Mouse (Mus musculus) megakaryocyte-erythroid progenitor cell, adult 5 weeks (primary cell): Measurements from ENCODE around the gene Vmn2r110. TPM values are rescaled to one million over a fixed set of nuclear protein-coding genes. Genes with fewer than 3 reads are reported as not detected.

Experiments used
- polyA plus RNA-seq: library from polyadenylated mRNA; stranded (reverse); fragments of >175 nt; gene quantifications from 2 replicates; pipeline ENCODE4 v1.2.3, GENCODE M21; 2012

The Vmn2r110 gene
- 0.01 TPM in 1 of 2 replicates, not detected in the other for polyA plus RNA-seq

DNA sequence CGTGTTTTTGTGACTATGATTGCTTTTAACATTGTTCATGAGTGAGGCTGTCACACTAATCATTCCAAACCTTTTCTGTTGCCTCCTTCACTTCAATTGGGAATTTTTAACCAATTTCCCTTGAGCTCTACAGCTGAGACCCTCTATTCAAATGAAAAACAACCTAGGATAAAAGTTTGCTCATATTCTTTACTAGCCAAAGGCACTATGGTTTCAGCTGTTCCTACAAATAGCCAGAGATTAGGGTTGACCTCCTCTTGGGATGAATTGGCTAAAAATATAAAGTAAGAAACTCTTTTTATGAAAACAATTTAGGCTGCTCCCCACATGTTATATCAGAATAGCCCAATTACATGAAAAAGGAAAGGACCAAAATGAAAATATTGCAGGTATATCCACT is at the start of gene Vmn2r110:
Gene Vmn2r110 (minus strand): TSS at position 101 of the 400 bp plus-strand sequence.

DNA sequence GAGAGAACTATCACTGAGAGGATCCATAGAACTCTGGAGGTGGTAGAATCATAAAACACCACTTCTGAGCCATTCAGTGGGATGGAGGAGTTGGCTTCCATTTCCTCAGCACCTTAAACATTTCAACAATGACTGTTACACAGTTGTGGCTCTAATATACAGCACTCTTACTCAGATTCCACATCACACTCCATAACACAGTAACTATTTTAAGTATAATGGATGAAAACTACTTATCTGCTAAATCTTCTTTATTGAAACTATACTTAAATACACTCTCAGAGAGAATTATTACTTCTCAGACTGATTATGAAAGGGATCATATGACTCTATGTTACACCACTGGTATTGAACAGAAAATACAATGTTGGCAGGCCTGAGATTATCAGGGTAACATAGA is 28.6 kb upstream of the Vmn2r110 start, which contains the start of gene Fpr-rs3:
Gene Fpr-rs3 (minus strand): TSS at position 101 of the 400 bp plus-strand sequence.

DNA sequence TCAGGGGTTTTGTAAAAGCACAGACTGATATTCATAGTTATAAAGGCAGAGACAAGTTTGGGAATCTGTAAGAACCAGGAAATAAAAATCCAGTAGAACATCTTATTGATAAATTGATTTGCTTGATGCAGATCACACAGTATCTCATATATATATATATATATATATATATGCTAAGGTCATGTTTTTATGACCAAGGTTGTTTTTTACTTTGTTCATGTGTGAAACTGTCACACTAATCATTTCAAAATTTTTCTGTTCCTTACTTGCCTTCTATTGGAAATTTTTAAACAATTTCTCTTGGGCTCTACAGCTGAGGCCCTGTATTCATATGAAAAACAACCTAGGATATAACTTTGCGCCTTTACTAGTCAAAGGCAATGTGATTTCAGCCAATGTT is 31.6 kb downstream of the Vmn2r110 start, which contains the start of gene Vmn2r109:
Gene Vmn2r109 (minus strand): TSS at position 101 of the 400 bp plus-strand sequence.

Other genes with a start within 250 kb of the Vmn2r110 start
- 0.02 TPM in 1 of 2 replicates, not detected in the other for gene Vmn1r224, start 182.3 kb downstream of the Vmn2r110 start, polyA plus RNA-seq
- gene Vmn2r108, start 115.1 kb downstream of the Vmn2r110 start, polyA plus RNA-seq: not detected in 2 replicates
- gene Vmn1r225, start 98.3 kb downstream of the Vmn2r110 start, polyA plus RNA-seq: not detected in 2 replicates
- gene Vmn2r109, start 31.7 kb downstream of the Vmn2r110 start, polyA plus RNA-seq: not detected in 2 replicates
- not detected in 2 replicates for gene Fpr-rs3, start 28.5 kb upstream of the Vmn2r110 start, polyA plus RNA-seq
- 0.01 and 0.02 TPM in 2 replicates for gene Vmn1r226, start 86.4 kb upstream of the Vmn2r110 start, polyA plus RNA-seq
- gene Vmn1r227, start 133.4 kb upstream of the Vmn2r110 start, polyA plus RNA-seq: not detected in 2 replicates
- not detected in 2 replicates for gene Vmn1r228, start 189.7 kb upstream of the Vmn2r110 start, polyA plus RNA-seq
- gene Vmn1r229, start 215.1 kb upstream of the Vmn2r110 start, polyA plus RNA-seq: not detected in 2 replicates
- 0.01 TPM in 1 of 2 replicates, not detected in the other for gene Vmn1r230, start 244.0 kb upstream of the Vmn2r110 start, polyA plus RNA-seq